Mouse (Mus musculus) R1 (cell line): Measurements from ENCODE around the gene Ddah2.

Source experiments
- DNase-seq: peaks from one replicate; pipeline ENCODE4 v3.0.0-alpha.2; 2018; ENCODE audit warnings: low read depth, low spot score

The Ddah2 gene

DNA sequence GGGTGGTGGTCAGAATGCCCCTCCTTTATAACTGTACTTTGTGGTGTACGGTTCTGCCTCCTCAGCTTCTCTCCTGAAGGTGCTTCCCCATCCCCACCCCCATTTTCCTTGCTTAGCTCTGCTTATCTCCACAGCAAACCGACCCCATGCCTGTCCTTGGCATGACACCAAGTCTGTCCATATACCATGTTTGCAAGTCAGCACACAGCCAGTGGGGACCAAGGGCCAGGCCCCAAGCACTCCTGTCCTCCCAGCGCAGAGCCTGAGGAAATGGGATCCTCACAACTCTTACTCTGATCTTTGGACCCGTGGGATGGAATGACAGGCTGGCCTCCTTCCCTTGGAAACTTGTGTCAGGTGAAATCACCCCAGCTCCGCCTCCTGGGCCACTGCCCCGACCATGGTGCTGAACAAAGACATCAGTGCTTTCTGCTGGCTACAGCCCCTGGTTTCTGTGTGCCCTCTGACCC, 44.4 kb downstream of the Ddah2 start:
- DNase-seq = no peak

DNA sequence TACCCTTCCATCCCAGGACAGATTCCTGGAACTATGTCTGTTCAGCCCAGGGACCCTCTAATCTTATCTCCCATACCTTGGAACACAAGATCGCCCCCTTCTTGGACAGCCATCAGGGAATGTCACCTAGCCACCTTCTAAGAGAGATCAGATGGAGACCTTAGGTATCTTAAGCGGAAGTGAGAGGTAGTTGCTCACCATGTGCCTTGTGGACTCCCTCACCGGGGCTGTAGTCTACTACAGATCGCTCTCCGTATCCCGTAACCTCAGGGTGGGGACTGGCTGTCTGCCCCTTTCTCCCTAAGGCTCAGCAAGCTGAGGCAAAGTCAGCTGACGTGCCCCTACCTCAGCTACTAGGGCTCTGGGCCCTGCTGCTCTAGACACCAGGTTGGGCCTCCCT, 45.2 kb downstream of the Ddah2 start:
- no peak for DNase-seq

DNA sequence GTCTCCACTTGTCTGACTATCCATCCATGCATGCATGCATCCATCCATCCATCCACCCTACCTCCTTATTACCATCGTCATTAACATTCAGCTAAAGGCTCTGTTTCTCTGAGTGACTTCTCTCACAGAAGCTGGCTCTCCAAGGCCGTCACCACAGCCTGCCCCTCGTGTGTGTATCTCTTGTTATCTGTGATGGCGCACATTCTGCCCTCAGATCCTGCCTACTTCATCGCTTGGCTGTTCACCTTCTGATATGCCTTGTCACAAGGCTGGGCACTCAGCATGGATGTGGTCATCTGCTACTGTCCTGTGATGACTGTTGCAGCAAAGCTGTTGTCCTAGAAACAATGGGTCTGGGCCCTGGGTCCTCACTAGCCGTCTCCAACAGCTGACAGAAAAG, 45.9 kb downstream of the Ddah2 start:
- no peak for DNase-seq

DNA sequence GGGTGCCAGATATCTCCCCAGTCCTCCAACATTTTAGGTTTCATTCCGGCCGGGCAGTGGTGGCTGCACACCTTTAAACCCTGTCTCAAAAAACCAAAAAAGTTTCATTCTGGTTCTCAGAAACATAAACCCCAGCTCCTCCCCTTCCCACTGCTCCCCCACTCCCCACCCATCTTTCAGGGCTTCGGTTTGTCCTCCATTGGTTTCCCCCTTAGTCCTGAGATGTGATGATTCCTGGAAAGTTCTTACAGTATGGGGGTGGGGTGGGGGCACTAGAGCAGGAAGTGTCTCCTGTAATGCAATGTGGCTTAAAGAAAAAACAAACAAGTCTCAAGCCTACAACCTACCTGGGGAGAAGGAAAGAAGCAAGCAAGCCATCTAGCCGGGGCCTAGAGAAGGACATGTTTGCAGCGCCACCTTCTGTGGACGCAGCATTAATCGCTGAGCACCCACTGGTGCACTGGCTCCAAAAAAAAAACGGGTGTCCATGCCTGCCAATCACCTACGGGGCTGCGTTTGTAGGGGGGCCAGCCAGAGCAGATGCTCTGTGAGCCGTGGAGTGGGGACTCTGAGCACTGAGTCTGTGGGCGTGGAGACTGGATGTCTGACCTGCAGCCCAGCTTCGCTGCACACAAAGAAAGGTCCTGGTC, 47.0 kb downstream of the Ddah2 start:
- DNase-seq = peak; percentile 44

DNA sequence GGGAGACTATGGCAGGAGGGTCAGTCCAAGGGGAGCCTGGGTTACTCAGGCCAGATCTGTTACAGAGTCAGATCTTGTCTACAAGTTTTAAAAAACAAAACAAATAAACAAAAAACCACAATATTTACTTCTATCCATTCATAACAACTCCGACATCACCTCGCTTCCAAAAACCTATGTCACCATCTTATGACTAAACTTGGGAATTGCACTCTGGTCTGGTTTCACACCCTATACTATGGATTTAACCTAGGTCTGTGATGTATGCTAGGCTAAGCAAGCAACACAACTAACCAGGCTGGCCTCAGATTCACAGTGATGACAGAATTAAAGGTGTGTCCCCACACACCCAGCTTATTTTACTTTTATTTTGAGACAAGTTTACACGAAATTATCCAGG, 47.7 kb downstream of the Ddah2 start:
- no peak for DNase-seq

DNA sequence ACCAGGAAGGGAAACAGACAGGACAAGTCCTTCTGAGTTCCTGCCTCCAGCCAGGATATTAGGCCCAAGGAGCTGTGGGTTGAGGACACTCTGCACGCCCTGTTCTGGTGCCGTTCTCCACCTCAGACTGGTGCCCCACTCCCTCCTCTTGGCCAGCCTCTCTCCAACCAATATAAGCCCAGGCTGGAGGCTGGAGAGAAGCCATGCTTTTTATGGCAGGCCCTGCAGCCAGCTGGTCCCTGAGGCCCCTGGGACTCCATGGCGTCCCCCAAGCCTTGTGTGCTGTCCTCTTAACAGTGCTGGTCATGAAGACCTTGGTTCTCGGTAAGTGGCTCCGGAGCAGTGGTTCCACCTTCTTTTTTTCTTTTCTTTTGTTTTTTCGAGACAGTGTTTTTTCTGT, 49.3 kb downstream of the Ddah2 start, which contains the start of gene Ly6g5c:
TSS of gene Ly6g5c (plus strand) at position 183 of the 400 bp plus-strand sequence.
- no peak for DNase-seq
